Mouse (Mus musculus) G1E-ER4 (cell line): Measurements from ENCODE around the gene Kif16b. TPM values are rescaled to one million over a fixed set of nuclear protein-coding genes. Genes with fewer than 3 reads are reported as not detected.

Experiments used
- GATA1 ChIP-seq: IDR thresholded peaks from one replicate; pipeline ENCODE4 v1.8.0; 2012; ENCODE audit warnings: low read length, inconsistent platforms
- polyA plus RNA-seq: library from polyadenylated mRNA; stranded (reverse); fragments of >175 nt; gene quantifications from 2 replicates; pipeline ENCODE4 v1.2.3, GENCODE M21; 2012

Gene Kif16b
- polyA plus RNA-seq, 1 experiment = 4.1 TPM

DNA sequence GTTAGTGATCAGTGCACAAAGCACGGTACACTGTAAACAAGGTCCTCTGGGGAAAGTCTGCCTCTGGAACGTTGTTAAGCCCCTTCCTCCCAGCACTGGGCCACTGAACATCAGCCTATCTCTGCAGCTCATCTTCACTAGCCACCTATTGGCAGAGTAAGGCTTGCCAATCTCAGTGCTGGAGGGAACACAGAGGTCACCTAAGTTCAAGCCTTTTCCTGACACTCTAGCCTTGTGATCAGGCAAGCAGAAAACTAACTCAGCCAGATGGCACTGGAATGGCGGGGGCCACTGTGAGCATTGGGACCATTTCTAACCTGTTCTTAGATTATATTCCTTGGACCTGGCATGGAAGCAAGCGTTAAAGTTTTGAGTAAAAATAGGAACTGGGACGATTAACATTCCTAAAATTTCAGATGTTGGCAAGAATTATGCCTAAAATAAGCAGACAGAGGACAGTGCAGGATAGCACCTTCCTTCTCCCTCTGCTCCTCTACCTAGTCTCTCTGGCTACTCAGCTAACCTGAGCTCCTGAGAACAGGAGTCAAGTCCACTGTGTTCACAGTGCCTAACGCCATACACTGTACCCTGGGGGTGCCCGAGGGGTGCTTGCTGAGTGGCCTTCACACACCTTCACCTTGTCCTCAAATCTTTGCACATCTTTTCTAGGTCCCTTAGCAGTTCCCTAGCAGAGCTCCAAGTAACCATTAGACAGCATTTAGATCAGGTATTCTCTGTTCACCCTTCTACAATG is 18.3 kb downstream of the Kif16b start:
- TF ChIP-seq GATA1 = no peak

DNA sequence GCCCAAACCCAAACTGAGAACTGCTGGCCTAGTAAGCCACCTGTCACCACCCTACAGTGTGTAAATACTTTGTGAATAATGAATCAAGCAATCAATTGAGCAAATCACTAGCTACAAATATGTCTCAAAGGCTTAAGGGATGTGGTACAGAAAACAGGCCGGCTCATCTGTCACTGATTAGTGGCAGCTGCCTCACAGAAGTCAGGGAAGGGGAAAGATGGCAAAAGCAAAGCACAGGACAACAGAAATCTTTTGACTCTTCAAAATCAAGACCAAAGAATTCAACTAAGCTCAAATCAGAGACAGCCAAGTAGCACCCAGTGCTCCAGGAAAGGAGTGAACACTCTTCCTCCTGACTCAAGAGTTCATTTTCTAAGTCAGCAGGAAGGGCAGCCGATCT is 18.9 kb downstream of the Kif16b start:
- TF ChIP-seq GATA1 = no peak

DNA sequence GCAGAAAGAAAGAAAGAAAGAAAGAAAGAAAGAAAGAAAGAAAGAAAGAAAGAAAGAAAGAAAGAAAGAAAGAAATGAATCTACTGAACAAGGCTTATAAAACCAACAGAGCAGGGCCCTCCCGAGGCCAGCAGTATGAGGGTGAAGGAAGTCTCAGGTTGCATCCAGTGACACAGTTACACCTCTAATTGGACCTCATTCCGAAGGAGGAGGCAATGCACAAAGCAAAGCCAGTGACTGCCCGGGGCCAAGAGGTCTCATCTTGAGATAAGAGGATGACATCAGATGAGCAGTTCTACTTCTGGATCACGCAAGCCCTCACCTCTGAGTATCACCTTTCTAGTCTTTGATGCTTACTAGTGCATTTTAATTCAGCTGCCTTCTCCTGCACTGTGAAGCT is 20.2 kb downstream of the Kif16b start:
- no peak for TF ChIP-seq GATA1

DNA sequence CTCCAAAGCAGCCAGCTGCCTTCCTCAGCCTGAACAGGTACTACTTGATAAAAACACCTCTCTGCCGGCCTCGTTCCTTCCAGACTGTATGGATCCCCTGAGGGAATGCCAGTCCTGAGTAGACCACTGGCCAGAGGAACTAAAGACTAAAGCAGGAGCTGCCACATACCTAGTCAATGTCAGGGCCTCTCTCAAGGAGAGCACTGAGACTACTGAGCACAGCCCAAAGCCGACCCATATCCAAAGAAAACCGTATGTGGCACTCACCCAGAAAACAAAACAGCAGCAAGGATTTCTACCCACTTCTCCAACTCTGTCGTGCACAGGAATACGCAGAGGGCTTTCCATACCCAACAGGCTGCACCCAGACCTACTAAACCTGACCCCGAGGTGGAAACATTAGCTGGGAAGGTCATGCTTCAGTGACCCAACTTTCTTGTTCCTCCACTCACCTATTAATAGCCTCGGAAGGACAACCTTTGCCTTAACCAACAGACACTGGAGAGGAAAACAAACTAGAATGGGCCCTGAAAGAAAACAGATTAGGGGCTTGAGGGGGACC is 22.0 kb downstream of the Kif16b start:
- TF ChIP-seq GATA1 = no peak

DNA sequence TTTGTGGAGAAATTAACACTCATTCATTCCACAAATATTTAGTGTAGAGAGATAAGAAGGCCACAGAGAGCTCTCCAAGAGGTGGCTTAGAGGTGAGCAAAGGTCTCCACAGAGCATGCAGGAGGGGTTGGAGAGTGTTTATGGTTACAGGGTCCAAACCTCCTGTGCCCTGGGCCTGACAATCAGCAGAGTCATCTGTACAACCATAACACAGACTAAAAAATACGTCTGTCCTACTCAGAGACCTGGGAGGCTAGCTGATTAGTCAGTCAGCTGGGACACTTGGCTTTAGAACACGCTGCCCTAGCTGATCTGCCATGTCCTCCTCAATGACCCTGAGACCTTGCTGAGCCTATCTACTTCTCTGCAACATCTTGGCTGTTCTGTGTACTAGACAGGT is 24.7 kb downstream of the Kif16b start:
- no peak for TF ChIP-seq GATA1

DNA sequence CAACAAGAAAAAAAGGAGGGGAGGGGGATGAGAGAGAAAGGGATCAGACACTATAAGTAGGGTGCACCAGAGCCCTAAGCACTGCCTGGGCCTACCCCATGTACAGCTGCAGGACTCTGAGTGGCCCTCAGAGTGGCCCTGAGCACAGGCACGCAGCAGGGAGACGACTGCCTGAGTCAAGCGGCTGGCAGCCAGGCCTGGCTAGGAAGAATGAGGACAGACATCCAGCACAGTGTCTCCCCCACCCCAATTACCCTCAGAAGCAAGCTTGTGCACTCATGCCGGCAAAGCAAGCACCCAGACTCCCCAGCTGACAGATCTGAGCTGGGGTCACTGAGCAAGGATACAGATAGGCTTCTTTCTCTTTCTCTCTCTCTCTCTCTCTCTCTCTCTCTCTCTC is 25.4 kb downstream of the Kif16b start:
- no peak for TF ChIP-seq GATA1

DNA sequence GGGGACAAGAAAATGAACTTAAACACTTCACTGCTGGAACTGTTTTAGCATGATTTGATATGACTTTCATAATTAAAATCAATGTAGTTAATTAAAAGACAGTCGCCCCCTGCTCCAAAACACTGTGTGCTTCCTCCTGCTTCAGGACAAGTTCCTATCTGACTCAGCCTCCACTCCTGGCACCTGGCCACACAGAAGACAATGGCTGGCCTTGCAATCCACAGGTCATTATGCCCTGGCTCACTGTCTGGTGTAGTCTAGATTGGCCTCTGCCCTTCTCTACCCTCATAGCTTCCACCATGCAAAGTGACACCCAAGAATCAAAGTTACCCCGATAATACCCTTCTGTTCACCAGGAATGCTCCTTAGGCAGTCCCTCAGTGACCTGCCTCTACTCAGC is 26.8 kb downstream of the Kif16b start:
- TF ChIP-seq GATA1 = no peak

DNA sequence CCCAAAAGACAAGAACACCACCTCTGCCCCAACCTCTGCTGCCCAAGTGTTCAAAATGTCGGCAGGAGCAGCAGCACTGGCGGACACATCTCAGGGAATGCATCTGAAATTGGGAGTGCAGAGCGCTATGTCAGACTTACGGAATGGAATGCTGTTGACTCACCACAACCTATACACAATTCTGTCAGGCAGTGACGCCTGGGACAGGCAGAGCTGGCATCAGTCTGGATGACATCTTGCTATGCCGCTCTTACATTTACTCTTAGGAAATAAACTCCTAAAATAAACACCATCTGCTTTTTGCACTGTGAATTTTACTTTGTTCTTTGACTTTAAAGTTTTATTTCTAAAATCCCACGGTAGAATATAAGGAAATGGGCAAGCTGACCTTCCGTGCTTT is 31.3 kb downstream of the Kif16b start:
- no peak for TF ChIP-seq GATA1

DNA sequence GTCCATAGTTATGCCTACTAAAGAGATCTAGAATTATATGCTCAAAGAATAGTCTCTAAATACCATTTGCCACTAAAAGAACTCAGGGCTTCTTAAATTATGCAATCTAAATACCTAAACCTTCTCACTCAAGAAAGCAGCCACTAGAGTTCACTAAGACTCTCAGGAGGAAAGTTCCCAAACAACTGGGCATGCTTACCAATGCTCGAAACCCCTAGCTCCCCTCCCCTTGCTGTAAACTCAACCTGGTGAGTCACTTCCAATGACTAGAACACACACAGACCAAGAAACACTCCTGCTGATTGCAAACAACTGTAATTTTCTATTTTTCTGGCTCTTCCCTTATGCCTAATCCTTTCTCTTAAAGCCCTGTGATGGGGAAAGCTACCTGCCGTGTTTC is 33.9 kb downstream of the Kif16b start:
- TF ChIP-seq GATA1 = no peak

DNA sequence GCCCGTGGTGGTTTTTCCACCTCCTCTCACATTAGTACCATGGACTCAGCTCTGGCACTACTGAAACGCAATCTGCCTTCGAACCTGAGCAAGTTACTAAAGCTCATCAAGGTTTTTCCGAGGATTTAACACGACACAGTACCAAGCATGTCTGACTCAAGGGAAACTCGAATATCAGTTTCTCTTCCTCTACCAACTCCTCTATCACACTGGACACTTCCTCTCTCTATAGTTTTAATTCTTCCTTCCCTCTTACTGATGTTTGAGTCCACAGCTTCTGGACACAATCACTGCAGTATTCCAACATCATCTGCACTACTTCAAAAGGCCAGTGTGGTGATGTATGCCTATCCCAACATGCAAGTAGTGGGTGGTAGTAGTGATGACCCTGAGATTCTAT is 40.3 kb downstream of the Kif16b start:
- TF ChIP-seq GATA1 = no peak

DNA sequence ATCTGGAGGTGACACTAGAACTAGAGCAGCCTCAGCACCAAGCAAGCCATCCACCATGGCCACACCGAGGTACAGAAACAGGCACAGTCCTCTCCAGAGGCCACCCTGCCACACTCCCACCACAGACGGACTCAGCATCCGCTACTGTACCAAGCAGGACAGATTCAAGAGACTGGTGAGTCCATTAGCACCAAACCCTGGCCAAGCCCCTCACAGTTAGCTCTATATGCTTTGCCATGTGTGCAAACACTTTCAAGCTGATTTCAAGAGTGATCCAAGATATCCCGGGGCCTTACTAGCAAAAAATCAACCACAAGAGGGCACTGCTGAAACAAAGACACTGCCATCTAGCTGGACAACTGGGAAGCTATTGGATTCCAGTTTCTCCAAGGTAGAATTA is 41.9 kb downstream of the Kif16b start:
- no peak for TF ChIP-seq GATA1

DNA sequence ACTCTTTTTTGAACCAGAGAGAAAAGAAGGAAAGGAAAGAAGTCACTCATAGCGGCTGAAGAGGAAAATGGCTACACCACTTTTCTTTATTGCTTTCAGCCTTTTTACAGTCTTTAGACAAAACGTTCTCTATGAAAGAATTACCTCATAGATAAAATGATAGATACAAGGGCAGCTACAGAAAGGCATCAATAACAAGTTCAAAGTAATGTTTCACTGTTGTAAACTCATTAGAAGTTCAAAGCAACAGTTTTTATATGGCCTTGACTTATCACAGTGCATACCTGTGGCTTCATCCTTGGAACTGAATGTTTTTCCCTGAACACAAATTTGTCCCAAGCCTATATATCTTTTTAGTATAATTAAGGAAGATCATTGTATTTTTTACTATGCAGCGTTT is 62.6 kb downstream of the Kif16b start:
- TF ChIP-seq GATA1 = no peak

DNA sequence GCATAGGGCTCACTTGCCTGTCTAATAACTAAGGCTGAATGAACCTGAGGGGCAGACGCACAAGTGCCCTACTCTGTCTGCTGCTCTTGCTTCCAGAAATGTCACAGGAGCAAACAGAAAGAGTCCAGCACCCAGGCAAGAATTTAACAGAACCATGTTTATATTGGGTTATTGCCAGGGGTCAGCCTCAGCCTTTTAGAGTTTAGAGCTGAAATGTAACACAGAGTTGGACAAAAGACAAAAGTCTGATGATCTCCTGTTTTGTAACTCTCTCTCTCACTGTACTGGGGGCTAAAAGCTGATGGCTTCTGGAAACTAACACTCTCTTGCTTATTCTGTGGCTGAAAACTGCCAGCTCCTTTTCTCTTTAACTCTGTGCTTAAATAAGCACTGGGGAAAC is 63.2 kb downstream of the Kif16b start:
- no peak for TF ChIP-seq GATA1

DNA sequence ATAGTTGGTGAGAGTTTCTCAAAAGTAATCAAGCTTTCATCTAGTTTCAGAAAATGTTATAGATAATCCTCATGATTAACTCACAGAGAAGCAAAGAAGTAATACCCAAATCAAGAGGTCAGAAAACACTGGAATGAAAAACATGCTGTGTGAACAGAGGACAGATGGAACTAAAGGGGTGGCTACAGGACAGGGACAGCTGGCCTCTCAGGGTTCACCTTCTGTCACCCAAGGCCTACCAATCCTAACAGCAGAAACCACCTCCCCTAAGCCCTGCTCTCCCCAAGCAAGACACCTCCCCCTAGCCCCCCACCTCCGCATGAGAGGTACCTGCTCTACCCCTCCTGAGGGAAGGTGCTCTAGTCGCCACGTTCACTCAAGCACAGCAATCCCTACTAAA is 66.6 kb downstream of the Kif16b start:
- no peak for TF ChIP-seq GATA1

DNA sequence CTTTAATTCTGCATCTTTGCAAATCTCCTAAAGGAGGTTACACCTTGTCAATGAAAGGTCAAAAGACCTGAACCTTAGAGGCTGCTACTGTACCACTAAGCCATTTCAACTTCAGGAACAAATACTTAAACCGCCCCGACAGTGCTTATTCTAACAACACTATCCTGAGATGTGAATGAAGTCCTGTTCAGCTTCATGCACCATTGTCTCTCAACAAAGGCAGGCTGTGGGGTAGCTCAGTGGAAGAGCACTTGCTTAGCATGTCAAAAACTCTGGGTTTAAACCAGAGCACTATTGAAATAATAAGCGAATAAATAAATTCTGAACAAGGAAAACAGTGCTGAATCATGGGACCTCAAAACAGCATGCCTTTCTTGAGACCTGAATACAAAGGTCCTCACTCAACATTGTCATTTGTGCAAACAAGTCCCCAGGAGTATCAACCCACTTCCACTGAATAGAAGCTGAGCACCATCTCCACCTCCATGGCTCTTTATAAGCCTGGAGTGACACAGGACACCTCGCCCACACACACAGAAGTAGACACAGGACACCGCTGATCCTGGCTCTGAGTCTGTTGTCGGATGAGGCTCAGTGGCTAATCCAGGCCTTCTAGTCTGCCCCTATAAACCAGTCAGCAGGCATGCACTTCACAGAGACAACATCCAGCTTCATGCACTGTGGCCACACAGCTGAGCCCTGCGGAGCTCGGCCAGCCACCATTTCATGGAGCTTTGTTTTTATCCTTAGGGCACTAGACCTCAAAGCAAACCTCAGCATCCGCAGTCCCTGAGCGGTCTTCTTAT is 68.5 kb downstream of the Kif16b start:
- TF ChIP-seq GATA1 = no peak

DNA sequence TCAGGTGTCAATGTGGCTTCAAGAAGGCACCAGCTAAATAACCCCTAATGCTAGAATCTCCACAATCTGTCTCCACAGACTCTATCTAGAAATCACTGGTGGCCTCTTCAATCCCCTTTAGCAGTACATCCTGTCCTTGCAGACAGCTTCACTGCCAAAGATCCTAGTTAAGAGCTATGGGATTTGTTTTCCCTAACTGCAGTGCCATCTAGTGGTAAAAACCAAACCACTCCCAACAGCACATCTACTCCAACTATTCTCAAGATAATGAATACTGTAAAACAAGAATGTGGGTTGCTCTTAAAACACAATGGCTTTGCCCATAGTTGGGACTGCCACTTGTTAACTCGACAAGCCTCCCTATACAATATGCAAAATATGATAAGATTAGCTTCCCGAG is 88.3 kb downstream of the Kif16b start:
- TF ChIP-seq GATA1 = no peak

DNA sequence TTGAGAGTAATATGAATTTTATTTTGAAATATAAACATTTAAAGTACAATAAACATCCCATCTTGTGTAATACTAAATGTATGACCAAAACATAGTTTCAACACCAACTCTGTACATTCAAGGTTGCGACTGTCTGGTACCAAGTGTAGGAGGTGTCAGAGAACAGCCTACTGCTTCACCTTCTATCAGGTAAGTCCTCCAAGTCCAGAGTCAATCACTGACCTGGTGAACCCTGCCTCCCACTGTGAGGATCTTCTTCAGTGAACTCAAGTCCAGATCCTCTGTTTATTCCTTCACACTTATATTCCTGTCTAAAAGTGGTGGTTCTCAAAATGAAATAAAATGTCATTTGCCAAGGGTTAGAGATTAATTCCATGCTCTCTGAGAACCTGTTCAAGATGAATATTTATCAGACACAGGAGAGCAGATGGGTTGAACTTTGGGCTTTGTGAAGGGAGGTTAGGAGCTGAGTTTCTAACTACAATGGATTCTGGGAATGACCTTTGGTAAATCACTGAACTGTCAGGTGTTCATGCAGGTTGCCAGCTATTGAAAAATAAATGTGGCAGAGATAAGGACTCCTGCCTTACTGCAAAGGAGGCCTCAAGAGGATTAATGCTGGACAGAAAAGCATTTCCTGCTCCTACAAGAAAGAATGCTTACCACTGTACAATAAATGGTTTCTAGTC is 97.4 kb downstream of the Kif16b start:
- no peak for TF ChIP-seq GATA1
